Mouse (Mus musculus): ENCODE measurements at regions not wholly inside any gene's neighbourhood (a gene's known extent, or its start where the extent isn't known, plus 50 kb on each side); places are given as distances from the start of the nearest gene placed in this dataset.

DNA sequence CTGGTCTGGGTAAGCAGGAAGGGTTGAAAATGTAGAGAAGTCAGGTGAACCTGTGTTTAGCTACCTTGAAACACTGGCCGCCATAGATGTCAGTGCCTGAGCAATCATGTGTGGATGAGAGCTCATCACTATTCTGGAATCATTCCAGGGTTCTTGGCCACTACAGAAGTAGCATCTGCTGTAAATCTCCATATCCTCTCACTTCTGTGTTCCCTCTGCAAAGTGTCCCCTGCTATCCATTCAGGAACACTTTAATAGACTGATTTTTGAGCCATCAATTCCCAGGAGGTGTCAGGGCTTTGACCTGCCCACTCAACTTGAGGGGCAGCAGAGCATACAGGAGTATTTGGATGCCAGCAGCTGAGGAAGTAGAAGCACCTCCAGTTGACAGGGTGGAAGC lies 284.7 kb upstream of the Sstr1 start:
- ATAC-seq (ENCODE audit: low FRiP score, low TSS enrichment) (no peak), DNase-seq (ENCODE audit: low spot score) (no peak)
- Histone ChIP-seq H3K4me1 (replicated peaks; ENCODE audit: control insufficient read depth, insufficient read depth) (no peaks in the 10 kb centered on the region), H3K9me3 (ENCODE audit: control insufficient read depth, low read length) (no peaks in the 10 kb centered on the region), H3K36me3 (ENCODE audit: control insufficient read depth, insufficient read depth, low read length) (no peaks in the 10 kb centered on the region), H3K4me2 (replicated peaks; ENCODE audit: low read depth) (no peak overlapping the region), H3K9ac (ENCODE audit: low read length) (no peak overlapping the region), H3K27ac (replicated peaks) (no peak overlapping the region), H3K27me3 (ENCODE audit: control insufficient read depth, insufficient read depth, low read length) (no peaks in the 10 kb centered on the region), H3K4me3 (ENCODE audit: low read depth, low read length) (no peak overlapping the region)
- WGBS = 95% methylated on average over 1 of the region's 1 CpGs
- TF ChIP-seq EP300 (optimal IDR thresholded peaks at IDR 0.05) (no peak), CTCF (IDR thresholded peaks at IDR 0.05; ENCODE audit: low read depth) (no peak)

DNA sequence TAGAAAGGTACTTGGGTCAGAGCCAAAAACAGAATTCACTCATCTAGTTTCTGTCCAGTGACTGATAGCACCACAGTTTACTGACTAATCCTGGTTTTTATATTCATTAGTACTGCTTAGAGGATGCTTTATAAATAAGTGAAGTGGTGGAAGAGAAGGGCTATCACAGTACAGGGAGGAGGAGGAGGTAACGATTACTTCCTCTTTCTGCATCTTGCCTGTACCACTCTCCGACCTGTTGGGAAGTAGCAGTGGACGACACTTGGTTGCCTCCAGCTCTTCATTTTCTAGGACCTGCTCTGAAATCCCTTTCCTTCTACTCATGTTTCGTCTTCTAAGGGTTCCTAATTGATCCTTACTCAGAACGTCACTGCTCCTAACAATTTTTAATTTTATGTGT lies 283.5 kb upstream of the Sstr1 start:
- ATAC-seq (ENCODE audit: low FRiP score, low TSS enrichment) (no peak), DNase-seq (ENCODE audit: low spot score) (no peak)
- H3K4me1 ChIP-seq (replicated peaks; ENCODE audit: control insufficient read depth, insufficient read depth) = no peaks in the 10 kb centered on the region
- no peak overlapping the region for H3K27ac ChIP-seq (replicated peaks)
- WGBS = 85% methylated on average over 5 of the region's 5 CpGs
- H3K27me3 ChIP-seq (ENCODE audit: control insufficient read depth, insufficient read depth, low read length) = no peaks in the 10 kb centered on the region
- H3K36me3 ChIP-seq (ENCODE audit: control insufficient read depth, insufficient read depth, low read length) = no peaks in the 10 kb centered on the region
- no peak overlapping the region for H3K4me3 ChIP-seq (ENCODE audit: low read depth, low read length)
- no peak overlapping the region for H3K4me2 ChIP-seq (replicated peaks; ENCODE audit: low read depth)
- no peaks in the 10 kb centered on the region for H3K9me3 ChIP-seq (ENCODE audit: control insufficient read depth, low read length)
- TF ChIP-seq EP300 (optimal IDR thresholded peaks at IDR 0.05) = no peak
- no peak for TF ChIP-seq CTCF (IDR thresholded peaks at IDR 0.05; ENCODE audit: low read depth)
- no peak overlapping the region for H3K9ac ChIP-seq (ENCODE audit: low read length)

DNA sequence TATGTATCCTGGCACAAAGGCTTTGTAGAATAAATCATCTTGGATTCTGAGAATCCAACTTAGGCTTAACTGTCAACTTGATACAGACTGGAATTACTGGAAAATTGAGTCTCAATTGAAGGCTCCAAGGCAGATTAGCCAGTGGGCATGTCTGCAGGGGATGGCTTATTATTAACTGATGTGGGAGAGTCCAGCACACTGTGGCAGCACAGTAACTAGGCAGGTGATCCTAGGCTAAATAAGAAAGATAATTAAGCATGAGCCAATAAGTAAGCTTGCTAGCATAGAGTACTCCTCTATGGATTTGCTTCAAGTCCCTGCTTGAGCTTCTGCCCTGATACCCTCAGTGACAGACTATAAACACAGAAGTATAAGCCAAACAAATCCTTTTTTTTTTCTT lies 279.7 kb upstream of the Sstr1 start:
- Histone ChIP-seq H3K36me3 (ENCODE audit: control insufficient read depth, insufficient read depth, low read length) (no peaks in the 10 kb centered on the region), H3K27me3 (ENCODE audit: control insufficient read depth, insufficient read depth, low read length) (no peaks in the 10 kb centered on the region), H3K9me3 (ENCODE audit: control insufficient read depth, low read length) (no peaks in the 10 kb centered on the region), H3K4me1 (replicated peaks; ENCODE audit: control insufficient read depth, insufficient read depth) (no peaks in the 10 kb centered on the region), H3K27ac (replicated peaks) (no peak overlapping the region), H3K4me3 (ENCODE audit: low read depth, low read length) (no peak overlapping the region), H3K4me2 (replicated peaks; ENCODE audit: low read depth) (no peak overlapping the region), H3K9ac (ENCODE audit: low read length) (no peak overlapping the region)
- TF ChIP-seq CTCF (IDR thresholded peaks at IDR 0.05; ENCODE audit: low read depth) = no peak
- TF ChIP-seq EP300 (optimal IDR thresholded peaks at IDR 0.05) = no peak
- DNase-seq (ENCODE audit: low spot score) (no peak), ATAC-seq (ENCODE audit: low FRiP score, low TSS enrichment) (no peak)

DNA sequence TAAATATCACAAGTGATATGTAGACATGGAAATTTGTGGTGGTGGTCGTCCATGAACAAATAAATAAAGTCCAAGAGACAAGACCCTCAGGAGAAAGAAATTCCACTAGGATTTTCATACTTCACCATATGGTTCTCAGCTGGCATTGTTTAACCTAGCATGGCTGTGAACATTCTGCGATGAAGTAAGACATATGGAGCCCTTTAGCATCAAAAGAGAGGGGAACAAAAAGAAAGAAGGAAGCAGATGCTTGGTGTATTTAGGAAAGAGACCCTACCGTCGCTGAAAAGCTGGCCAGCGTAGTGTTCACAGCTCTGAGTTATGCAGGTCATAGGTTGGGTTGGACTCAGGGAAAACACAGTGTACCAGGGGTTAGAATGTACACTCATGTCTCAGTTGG lies 261.7 kb upstream of the Sstr1 start:
- no peak overlapping the region for H3K9ac ChIP-seq (ENCODE audit: low read length)
- ATAC-seq (ENCODE audit: low FRiP score, low TSS enrichment) = no peak
- no peak for DNase-seq (ENCODE audit: low spot score)
- H3K36me3 ChIP-seq (ENCODE audit: control insufficient read depth, insufficient read depth, low read length) = no peaks in the 10 kb centered on the region
- WGBS = 51% methylated on average over 5 of the region's 5 CpGs
- H3K4me2 ChIP-seq (replicated peaks; ENCODE audit: low read depth) = no peak overlapping the region
- no peak overlapping the region for H3K27ac ChIP-seq (replicated peaks)
- no peak overlapping the region for H3K4me3 ChIP-seq (ENCODE audit: low read depth, low read length)
- no peaks in the 10 kb centered on the region for H3K4me1 ChIP-seq (replicated peaks; ENCODE audit: control insufficient read depth, insufficient read depth)
- no peaks in the 10 kb centered on the region for H3K9me3 ChIP-seq (ENCODE audit: control insufficient read depth, low read length)
- no peak for TF ChIP-seq EP300 (optimal IDR thresholded peaks at IDR 0.05)
- TF ChIP-seq CTCF (IDR thresholded peaks at IDR 0.05; ENCODE audit: low read depth) = no peak
- no peaks in the 10 kb centered on the region for H3K27me3 ChIP-seq (ENCODE audit: control insufficient read depth, insufficient read depth, low read length)

DNA sequence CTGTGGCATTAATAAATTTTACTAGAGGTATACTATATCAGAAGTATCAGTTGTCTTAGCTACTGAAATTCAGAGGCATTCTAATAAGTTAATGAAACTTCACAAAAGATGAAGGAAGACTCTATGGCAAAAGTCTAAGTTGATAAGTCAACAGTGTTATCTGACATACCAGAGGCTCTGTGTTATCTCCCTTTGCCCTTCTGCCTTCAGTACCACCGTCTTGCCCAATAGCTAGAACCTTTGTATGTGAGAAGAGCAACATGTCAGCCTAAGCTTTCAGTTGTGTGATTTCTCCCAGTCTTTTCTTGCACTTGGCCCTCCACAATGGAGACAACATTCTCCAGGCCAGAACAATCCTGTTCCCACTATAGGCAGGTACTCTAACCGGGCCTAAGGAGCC lies 253.0 kb upstream of the Sstr1 start:
- Histone ChIP-seq H3K36me3 (ENCODE audit: control insufficient read depth, insufficient read depth, low read length) (no peaks in the 10 kb centered on the region), H3K4me1 (replicated peaks; ENCODE audit: control insufficient read depth, insufficient read depth) (no peaks in the 10 kb centered on the region), H3K4me2 (replicated peaks; ENCODE audit: low read depth) (no peak overlapping the region), H3K27me3 (ENCODE audit: control insufficient read depth, insufficient read depth, low read length) (no peaks in the 10 kb centered on the region), H3K27ac (replicated peaks) (no peak overlapping the region), H3K9ac (ENCODE audit: low read length) (no peak overlapping the region), H3K9me3 (ENCODE audit: control insufficient read depth, low read length) (no peaks in the 10 kb centered on the region), H3K4me3 (ENCODE audit: low read depth, low read length) (no peak overlapping the region)
- 73% methylated on average over 2 of the region's 2 CpGs for WGBS
- TF ChIP-seq EP300 (optimal IDR thresholded peaks at IDR 0.05) = no peak
- no peak for TF ChIP-seq CTCF (IDR thresholded peaks at IDR 0.05; ENCODE audit: low read depth)
- ATAC-seq (ENCODE audit: low FRiP score, low TSS enrichment) = no peak
- DNase-seq (ENCODE audit: low spot score) = no peak

DNA sequence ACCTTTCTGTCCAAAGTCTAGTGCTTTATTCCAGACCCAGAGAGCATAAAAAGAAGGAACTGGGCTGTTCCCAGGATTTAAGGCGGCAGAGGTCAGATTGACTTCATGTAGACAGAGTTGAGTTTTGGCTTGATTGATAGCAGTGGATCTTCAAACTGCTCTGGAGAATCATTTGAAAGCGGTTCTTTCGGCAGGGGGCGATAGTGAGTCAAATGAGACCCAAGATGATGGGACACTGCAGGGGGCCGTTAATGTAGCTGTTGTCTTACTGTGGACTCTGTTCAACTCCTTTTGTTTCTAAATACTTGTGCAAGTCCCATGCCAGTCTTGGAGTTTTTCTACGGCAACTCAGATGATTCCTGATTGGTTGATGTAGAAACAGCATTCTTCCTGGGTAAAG lies 251.4 kb upstream of the Sstr1 start:
- Histone ChIP-seq H3K4me2 (replicated peaks; ENCODE audit: low read depth) (no peak overlapping the region), H3K4me3 (ENCODE audit: low read depth, low read length) (no peak overlapping the region), H3K27me3 (ENCODE audit: control insufficient read depth, insufficient read depth, low read length) (no peaks in the 10 kb centered on the region), H3K9me3 (ENCODE audit: control insufficient read depth, low read length) (no peaks in the 10 kb centered on the region), H3K4me1 (replicated peaks; ENCODE audit: control insufficient read depth, insufficient read depth) (no peaks in the 10 kb centered on the region), H3K27ac (replicated peaks) (no peak overlapping the region), H3K9ac (ENCODE audit: low read length) (no peak overlapping the region), H3K36me3 (ENCODE audit: control insufficient read depth, insufficient read depth, low read length) (no peaks in the 10 kb centered on the region)
- WGBS = 76% methylated on average over 6 of the region's 6 CpGs
- DNase-seq (ENCODE audit: low spot score) (no peak), ATAC-seq (ENCODE audit: low FRiP score, low TSS enrichment) (no peak)
- TF ChIP-seq EP300 (optimal IDR thresholded peaks at IDR 0.05) = no peak
- TF ChIP-seq CTCF (IDR thresholded peaks at IDR 0.05; ENCODE audit: low read depth) = no peak
